Mouse (Mus musculus) thymus, postnatal 0 days (tissue): ENCODE data around the gene Qser1. TPM values are rescaled to one million over a fixed set of nuclear protein-coding genes. Genes with fewer than 3 reads are reported as not detected.

Experiments
- DNase-seq: peaks from one replicate; pipeline ENCODE4 v3.0.0-alpha.2; 2015; ENCODE audit warnings: low spot score
- polyA plus RNA-seq: library from polyadenylated mRNA; unstranded; fragments of >200 nt; fragmentation: Nextera tagmentation; extraction: Ambion mirVana; gene quantifications from 2 replicates; pipeline ENCODE4 v1.2.1, GENCODE M21; 2015

The Qser1 gene
- polyA plus RNA-seq, 1 experiment from 2014 or later: 4.6 TPM

DNA sequence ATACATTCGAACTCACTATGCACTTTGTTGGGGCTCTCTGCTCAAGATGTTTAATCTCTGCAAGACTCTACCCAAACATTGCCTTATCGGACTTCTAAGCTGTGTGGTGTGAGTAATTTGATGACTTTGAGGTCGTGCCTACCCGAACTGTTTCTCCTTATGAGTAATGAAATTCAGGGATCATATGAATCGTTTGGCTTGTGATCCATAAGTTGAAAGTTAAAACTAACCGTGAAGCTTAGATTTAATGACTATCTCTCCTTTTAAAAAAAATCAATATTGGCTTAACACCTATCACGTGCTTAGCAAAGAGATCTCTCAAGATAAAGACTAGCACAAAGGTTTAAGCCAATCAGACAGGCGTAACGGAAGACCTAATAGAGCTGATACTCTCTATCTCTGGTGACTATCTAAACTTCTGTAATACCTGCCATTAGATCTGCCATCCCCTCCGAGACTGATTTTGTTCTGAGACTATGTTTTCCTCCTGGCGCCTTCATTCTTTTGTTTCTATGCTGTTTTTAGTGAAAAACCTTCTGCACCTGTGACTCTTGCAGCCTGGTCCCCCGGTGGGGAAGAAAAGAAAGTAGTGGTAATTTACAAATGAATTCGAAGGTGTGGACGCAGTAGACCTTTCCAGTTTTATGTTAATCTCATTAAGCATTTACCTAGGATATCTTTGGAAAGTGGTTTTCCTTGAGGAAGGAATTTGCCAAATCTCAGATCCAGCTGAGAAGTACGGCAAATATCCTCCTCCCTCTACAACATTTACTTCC lies 1.2 kb upstream of the Qser1 start:
- peak; percentile 10 for DNase-seq

DNA sequence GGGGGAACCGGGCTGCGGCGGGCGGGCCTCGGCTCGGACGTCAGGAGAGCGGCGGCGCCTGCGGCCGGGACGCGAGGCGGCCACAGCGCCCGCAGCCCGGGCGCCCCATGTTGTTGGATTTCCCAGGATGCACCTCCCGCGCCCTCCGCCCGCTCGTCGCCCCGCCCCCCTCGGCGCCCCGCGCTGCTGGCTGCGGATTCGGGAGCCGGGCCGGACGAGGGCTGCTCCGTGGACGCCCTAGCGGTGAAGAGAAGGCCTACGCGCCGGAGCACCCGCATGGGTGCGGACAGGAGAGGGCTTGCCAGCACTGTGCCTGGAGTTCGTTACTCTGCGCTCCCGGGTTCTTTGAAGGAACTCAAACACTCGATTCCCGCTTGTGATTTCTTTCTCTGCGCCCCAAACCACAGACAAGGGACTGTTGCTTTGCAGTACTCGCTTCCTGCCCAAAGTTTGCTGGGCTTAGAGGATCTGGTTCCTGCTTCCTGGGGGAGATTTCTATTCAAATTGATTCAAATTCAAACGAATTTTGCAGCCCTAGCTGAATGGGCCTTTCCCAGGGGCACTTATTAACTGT lies 393 bp upstream of the Qser1 start:
- DNase-seq: peak; percentile 87

DNA sequence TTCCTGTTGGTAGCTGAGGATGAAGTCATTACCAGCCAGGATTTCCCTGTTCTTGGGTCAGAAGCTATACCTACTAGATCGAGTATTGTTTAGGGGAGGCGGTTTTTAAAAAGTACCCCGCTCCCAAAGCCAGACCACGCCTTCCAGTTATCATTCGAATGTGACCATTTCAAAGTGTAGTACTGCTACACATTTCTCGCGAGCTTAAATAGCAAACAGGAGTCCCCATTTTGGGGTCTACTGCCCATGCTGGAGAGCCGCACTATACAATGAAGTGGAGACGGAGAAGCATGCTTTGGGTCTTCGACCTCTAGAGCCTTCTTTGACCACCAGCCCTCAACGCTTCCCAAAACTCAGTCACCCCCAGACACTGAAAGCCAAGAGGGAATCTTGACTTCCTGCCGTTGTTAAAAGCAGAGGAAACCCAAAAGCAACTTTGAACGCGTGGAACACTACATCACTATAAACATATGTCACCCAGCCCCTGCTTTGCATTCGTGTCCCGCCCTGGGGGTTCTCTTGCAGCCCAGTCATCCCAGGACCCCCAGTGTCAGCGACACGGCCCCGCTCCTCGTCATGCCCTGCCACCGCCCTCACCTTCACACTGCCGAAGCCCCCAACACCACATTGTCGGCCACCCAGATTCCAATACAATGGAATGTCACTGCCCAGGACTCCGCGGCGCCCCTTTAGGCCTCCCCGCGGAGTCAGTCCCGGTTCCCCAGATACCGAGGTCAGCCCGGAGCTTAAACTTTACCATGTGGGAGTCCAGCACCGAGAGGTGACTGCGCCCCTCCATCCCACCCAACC lies 794 bp downstream of the Qser1 start:
- peak; percentile 42 for DNase-seq

DNA sequence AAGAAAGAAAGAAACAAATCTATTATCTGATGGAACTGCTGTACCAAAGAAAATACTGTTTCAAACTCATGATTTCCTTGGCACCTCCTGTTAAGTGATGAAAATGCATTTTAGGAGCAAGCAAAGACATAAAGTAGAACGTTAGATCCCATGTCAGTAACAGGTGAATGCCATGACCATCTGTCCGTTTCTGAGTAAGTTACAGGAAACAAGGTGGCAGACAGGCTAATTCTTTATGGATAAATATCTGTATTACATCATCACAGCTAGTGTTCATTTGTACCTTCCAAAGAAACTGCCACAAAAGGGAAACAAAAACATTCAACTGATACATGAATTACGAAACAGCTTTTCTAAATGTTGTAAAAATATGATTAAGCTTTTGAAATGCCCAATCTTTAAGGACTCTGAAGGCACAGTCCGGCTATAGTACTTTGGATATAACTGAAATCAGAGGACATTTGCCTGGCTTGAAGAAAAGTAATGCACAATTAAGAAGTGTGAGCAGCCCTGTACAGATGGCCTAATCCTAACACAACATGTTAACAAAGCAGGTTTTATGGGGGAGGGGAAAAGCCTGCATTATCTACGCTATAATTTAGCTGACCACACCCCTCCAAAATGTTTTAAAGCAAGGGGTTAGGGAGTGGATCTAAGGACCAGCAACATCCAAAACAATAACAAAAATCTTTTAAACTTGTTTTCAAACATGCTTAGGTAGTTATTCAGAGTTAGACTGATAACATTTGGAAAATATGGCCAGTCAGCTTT lies 2.2 kb downstream of the Qser1 start:
- no peak for DNase-seq

DNA sequence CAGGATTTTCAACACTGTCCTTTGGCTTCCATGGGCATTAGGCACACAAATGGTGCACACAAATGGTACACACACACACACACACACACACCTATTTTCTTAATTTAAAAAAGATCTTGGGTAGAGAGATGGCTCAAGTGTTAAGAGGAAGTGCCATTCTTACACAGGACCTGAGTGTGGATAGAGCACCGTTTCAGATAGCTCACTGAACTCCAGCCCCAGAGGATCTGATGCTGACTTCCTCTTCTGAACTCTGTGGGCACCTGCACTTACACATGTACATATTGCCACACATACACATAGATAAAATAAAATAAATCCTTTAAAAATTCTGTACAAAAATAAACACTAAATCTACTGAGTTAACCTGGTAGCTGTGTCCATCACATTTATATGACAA lies 11.1 kb downstream of the Qser1 start:
- no peak for DNase-seq

DNA sequence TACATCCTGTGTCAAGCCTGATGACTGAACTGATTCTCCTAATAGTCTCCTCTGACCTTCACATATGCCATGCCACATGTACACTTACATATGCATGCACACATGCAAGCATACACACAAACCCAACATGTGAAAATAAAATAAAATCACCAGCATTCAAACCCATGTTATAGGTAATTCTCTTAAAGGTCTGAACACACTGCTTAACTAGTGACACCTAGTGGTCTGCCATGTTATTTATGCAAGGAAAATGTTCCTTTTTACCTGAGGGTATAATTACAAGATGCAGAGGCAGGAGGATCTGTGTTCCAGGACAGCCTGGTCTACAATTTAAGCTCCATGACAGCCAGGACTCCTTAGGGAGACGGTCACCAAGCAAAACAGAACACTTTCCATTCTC lies 41.8 kb downstream of the Qser1 start:
- DNase-seq: peak; percentile 39

DNA sequence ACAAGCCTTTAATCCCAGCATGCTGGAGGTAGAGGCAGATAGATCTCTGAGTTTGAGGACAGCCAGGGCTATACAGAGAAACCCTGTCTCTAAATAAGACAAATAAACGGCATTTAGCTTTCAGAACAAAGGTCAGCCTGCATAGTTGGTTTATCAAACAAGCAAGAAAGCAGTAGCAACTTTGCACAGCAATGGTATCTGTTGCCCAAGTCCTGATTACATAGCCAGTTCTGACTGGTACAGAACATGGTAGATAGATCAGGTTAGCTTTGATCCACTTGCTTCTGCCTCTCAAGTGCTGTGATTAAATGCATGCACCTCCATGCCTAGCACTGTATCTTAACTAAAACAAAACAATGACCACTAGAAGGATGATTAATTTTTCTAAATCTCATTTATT lies 47.9 kb downstream of the Qser1 start:
- no peak for DNase-seq

DNA sequence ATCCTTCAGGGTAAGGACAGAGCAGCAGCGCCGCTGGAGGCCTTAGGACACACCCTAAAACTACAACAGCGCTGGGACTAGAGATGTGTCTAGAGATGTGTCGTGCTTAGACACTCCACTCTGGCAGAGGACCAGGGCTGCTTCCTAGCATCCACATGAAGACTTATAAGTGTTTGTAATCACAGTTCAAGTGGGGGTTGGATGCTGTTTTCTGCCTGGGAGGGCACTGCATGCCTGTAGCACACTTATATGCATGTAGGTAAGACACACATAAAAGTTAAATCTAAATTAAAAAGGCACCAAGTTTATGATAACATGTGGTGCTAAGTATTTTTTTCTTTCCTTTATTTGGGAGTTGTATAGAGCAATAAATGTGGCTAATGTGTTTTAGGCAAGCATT lies 52.5 kb downstream of the Qser1 start:
- no peak for DNase-seq

DNA sequence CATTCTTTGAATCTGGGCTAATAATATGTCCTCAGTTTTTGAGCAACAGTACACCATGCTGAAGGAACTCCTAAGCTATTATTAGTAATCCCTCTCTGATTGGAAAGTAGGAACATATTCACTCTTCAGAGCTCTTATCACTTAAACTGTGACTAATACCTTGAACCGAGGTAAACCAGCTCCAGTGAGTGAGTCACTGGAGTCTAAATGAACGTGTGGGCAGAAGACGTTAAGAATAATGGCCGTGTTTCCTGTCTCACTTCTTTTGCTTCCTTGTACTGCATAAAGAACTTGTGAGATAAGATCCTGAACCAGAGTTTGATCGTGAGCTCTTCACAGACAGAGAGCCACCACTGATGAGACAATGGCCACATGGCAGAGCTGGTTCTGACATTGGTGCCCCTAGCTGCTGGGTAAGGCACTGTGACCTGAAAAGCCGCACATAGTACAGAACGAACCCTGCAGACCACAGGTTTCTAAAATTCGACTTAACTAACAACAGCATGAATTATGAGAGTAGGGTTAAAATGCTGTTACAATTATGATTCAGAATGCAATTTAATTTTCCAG lies 53.3 kb downstream of the Qser1 start:
- DNase-seq: no peak

DNA sequence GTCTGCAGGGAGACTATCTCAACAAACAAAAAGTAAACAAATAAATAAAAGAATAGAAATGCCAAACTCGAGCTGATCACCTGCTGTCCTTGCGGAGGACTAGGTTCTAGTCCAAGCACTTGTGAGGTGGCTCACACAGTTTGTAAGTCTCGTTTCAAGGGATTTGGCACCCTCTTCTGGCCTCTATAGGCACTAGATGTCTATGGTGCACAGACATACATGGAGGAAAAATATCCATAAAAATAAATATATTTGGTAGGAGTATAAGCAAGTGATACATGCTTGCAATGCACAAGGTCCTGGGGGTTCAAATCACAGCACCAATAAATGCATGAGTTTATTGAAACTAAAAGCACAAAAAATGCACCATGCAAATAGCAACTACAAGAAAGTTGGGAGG lies 65.9 kb downstream of the Qser1 start:
- no peak for DNase-seq

DNA sequence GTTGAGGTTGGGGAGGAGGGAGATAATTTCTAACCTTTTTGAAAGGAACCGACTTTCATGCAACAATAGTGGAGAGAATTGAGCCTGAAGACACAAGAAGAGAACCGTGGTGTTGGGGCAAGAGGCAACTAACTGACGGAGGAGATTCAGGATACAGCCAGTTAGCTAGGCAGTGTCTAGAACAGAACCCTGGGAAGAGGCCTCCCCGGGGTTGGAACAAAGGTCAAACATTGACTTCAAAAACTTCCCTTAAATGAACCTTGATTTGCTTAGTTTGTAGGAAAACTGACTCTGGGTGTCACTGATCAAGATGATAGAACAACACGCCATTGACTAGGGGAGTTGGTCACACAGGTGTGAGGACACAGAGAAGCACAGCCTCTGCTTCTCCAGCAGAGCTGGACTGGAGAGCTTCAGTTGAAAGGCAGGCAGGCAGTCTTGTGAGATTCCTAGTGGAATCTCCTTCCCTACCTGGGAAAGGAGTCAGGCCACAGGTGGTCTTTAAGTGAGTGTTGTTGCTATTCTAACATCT lies 67.8 kb downstream of the Qser1 start:
- no peak for DNase-seq

DNA sequence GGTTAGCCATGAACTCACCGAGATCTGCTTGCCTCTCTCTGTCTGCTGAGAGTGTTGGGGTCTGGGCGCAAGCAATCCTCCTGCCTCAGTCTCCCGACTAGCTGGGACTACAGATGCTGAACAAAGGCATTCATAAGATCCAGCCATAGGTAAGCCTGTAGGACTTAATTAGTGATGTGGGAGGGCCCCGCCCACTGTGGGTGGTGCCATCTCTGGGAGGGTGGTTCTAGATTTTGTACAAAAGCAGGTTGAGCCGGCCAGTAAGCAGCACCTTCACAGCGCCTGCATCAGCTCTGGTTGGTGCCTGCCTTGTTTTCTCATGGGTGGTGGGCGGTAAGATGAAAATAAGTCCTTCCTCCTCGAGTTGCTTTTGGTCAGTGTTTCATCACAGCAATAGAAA lies 70.3 kb downstream of the Qser1 start:
- DNase-seq: no peak

DNA sequence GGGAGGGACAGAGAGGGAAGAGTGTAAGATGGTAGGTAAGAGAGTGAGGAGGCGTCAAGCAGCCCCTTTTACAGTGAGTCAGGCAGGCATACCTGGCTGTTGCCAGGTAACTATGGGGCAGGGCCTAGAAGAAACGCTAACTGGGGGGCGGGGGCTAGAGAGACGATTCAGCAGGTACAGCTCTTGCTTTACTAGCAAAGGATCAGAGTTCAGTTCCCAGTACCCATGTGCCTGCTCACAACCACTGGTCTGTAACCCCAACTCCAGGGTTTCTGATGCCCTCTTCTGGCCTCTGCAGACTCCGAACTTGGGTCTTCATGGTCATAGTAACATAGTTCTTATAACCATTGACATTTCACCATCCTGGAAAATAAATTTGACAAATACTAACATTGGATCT lies 72.6 kb downstream of the Qser1 start:
- DNase-seq: no peak

DNA sequence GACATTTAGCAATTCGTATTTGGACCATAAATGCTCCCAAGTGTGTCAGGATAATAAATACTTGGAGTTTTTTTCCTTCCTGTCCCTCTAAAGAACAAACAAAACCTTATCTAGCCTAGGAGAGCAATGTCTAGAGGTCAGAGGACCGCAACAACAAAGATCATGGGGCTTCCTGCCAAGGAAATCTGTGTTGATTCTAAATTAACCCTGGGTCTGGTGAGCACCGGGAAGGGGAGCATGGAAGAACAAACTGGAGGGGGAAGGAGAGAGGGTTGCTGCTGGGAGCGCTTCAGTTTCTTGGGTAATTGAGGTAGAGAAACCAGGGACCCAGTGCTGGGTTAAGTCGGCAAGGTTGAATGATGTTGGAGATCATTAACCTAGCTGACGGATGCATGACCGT lies 73.4 kb downstream of the Qser1 start:
- DNase-seq: no peak

DNA sequence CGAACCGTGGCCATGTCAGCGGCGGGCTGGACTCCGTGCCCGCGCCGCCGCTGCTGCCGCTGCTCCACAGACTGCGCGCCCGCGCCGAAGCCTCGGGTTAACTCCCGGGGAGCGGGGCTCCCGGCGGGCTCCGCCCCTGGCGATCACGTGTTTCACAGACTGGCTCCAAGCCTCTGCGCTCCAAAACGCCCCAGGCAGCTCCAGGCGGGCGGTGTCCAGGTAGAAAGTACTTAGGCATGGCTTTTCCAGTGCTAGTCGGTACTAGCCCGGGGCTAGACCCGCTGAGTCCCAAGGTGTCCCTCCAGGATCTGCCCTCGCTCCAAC lies 73.9 kb downstream of the Qser1 start, which contains the start of gene Depdc7:
Gene Depdc7 (minus strand): TSS at position 138 of the 324 bp plus-strand sequence.
- peak; percentile 65 for DNase-seq

DNA sequence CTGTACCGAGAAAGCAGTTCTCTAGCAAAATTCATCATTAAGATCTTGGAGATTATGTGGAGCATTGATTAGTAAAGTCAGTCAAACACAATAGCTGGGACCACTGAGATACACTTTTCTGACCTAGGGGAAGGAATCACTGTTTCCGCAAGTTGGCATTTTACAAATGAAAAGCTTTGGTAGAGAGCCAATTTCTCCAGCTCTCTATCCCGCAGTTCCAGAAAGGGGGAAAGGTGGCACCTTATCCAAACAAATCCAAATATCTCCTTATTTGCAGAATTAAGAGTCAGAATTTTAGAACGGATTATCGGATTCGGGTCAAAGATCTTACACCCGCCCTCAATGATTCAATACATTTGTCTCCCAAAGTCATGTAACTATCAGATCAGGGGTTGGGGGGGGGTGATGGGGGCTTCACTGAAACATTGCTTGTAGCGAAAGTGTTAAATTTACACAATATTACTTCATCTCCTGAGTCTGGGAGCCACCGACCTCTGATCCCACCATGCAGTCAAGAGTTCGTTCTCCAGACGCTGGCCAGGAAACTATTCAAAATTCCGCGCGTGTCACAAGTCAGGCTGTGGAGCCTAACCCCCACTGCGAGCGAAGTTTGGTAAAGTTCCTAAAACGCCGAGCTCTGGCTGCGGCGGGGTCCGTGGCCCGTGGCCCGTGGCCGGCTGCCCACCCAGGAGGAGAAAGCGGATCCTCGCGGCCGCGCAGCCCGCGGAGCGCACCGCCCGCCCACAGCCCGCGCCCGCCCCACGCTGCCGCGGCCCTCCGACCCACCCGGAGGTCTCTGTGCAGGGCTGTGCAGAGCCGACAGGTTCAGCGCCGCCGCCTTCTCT lies 74.4 kb downstream of the Qser1 start:
- no peak for DNase-seq

DNA sequence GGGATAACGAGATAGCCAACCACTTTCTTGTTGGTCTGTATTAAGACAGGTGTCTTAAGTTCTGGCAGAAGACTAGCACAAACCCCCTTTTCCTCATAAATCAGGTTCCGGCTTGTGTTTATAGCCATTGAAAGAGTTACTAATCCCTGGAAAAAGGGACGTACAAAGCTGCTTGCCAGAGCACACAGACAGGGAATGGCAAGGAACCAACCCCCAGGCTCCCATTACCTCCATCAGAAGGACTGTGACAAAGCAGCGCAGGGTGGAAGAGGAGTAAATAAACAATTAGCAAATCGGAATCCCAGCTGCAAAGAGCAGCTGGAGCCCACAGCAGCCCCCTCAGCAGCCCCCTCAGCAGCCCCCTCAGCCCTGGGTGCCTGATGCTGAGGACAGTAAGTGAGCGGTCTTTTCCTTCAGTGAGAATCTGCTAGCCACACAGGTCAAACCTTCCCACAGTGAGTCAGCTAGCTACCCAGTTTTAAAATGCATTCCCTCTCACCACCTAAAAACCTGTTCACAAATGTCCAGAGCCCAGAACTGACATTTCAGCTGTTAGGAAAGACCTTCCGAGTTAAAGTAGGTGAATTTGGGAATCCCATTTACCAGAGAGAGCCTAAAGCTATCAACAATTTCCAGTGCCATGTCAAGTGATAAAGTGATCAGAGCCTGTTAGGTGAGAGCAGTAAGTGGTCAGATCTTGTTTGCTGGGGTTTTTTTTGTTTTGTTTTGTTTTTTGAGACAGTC lies 75.4 kb downstream of the Qser1 start:
- DNase-seq: no peak

DNA sequence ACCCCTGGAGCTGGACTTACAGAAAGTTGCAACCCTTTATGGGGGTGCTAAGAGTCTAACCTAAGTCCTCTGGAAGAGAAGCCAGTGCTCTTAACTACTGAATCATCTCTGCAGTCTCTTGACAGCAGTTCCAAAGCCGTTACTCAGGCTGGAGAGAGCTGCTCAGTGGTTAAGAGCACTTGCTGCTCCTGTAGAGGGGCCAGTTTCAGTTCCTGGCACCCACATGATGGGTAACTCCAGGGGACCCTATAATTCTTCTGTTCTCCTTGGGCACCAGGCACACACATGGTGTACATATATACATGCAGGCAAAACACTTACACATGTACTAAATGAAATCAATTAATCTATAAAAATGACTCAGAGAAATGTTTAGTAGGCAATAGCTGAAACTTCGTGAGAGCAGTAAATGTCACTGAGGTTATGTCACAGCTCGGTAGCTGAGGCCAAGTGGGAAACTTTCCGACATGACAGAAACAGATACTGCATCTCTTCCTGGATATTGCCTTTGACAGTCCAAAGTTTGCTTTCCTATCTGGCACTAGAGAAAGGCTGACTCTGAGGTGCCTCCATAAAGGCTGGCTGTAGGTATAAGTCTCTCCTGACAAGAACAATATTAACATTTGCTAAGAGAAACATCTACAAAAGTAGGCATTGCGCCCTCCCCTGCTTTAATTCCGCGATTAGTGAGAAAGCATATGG lies 76.2 kb downstream of the Qser1 start:
- no peak for DNase-seq

DNA sequence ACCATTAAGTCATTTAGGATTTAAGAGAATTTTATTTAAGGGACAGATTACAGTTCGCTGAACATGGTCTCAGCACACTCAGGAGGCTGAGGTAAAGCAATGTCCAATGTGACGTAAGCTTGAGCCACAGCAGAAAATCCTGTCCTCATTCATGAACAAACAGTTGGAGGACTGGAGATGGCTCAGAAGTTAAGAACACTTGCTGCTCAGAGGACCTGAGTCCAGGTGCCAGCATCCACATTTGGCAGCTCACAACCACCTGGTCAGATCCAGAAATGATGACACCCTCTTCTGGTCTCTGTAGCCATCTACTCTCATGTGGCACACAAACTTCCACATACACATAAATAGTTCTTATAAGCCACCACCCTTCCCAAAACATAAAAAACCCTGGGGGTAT lies 76.9 kb downstream of the Qser1 start:
- no peak for DNase-seq
